Mouse (Mus musculus): Measurements from ENCODE around the gene Patz1.

The Patz1 gene

DNA sequence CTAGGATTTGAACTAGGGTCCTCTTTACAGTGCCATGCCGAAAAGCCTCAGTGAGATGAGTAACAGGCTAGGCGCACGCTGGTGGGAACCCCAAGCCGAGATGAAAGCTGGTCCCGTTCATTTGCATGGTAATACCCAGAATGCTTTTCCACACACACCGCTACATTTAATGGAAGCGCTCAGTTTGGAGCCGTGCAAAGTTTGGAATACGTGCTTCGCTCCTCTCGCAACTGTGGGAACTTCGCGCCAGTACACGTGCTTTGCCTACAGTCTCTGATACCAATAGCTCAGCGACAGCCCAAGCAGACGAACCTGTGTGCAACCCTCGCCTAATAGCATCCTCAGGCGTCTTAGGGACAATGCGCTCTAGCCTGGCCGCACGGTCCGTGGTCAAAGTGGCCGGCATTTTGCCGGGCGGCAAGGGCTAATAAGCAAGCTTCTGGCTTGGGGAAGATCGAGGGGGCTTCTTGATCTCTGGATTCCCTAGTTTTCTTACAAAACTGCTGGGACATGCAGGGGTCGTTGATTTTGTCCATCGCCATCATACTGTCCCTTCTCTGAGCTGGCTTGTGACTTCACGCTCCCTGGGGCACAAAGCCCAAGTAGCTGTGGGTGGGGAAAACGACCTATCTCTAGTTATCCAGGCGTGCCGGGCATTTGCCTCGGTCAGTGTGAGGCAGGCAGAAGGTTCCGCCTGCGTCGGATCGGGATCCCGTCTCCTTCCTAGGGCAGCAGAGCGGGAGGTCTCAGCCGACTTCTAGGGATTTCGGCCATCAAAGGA is at the start of gene Patz1:
Gene Patz1 (plus strand): TSS at position 354 of the 781 bp plus-strand sequence.
- DNase-seq (ENCODE audit: low spot score in 2 of 2) = peak in 1 of 2 experiments; percentile 68

GRCm38 (mm10) chr11:3242395-3242794 is 46.3 kb upstream of the Patz1 start:
- DNase-seq (ENCODE audit: low spot score in 2 of 2) = no peak

- peak in 1 of 2 experiments; percentile 16 for DNase-seq (ENCODE audit: low spot score in 2 of 2)
These were observed 44.9 kb upstream of the Patz1 start for GRCm38 (mm10) chr11:3243771-3244170.

DNA sequence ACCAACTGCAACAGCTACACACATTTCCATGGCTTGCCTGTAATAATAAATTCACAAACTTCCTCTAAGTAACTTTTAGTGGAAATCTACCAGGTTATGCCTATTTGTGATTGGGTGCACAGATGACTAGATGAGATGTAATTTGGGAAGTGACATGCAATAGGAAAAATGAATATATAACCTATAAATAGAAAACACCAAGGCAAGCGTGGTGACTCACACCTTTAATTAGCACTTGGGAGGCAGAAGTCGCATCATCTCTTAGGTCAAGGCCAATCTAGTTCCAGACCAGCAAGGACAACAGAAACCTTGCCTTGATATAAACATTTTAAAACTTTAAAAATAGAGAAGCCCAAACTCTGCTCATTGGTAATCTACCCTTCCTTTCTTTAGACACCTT is 41.3 kb upstream of the Patz1 start:
- DNase-seq (ENCODE audit: low spot score in 2 of 2) = no peak

DNA sequence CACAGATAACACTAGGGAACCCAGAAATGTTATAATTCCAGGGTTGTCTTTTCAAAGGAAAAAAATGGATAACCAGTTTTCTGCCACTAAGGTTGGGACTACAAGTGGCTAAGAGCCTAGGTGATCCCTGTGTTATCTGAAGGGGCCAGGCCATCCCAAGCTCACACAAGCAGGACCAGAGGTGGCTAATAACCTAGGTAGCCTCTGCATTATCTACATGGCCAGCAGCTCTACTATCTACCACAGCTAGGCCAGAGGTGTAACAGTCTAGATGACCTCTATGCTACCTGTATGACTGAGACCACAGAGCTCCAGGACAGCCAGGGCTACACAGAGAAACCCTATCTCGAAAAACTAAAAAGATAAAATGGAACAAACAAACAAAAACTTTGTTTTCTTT is 29.1 kb upstream of the Patz1 start:
- DNase-seq (ENCODE audit: low spot score in 2 of 2) = no peak

- DNase-seq (ENCODE audit: low spot score in 2 of 2) = no peak
These were observed 23.2 kb upstream of the Patz1 start for GRCm38 (mm10) chr11:3265291-3266078.

- DNase-seq (ENCODE audit: low spot score in 2 of 2) = peak; percentile 94 to 95
These were observed 22.5 kb upstream of the Patz1 start, which contains the start of gene Drg1 for GRCm38 (mm10) chr11:3266079-3266685. Drg1 (minus strand) TSS chr11:3266415.

GRCm38 (mm10) chr11:3267133-3267532 is 21.5 kb upstream of the Patz1 start:
- no peak for DNase-seq (ENCODE audit: low spot score in 2 of 2)

DNA sequence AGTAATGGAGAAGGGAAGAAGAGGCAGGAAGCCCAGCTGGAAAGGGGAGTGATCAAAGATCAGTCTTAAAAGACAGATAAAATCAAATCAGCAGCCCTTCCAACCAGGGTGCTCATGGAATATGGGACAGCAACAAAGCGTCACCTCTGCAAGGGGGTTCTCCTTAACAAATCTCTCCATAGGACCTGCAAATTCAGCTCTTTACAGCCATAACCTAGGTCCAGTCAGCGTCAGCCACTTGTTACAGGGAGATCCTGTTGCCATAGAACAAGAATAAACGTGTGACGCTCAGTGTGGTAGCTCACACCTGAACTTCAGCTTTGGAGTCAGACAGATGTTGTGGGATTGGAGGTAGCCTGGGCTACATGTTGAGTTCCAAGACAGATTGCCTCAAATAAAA is 19.4 kb upstream of the Patz1 start:
- DNase-seq (ENCODE audit: low spot score in 2 of 2) = no peak

GRCm38 (mm10) chr11:3278351-3278750 is 10.3 kb upstream of the Patz1 start:
- no peak for DNase-seq (ENCODE audit: low spot score in 2 of 2)

GRCm38 (mm10) chr11:3279729-3280128 is 8.9 kb upstream of the Patz1 start:
- no peak for DNase-seq (ENCODE audit: low spot score in 2 of 2)

DNA sequence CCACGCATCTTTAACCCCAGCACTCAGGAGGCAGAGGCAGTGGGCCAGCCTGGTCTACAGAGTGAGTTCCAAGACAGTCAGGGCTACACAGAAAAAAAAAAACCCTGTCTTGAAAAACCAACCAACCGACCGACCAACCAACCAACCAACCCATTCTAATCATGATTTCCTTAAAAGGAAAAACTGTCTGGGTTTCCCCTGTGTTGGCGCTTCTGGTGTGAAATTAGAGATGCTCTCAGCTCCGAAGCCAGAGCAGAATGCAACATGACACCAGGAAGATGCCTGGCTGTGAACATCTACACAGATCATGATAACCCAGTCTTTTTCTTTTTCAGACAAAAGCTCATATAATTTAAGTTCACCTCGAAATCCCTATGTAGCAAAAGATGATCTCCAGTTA is 5.8 kb upstream of the Patz1 start:
- no peak for DNase-seq (ENCODE audit: low spot score in 2 of 2)

GRCm38 (mm10) chr11:3283645-3284044 is 5.0 kb upstream of the Patz1 start:
- DNase-seq (ENCODE audit: low spot score in 2 of 2) = no peak

DNA sequence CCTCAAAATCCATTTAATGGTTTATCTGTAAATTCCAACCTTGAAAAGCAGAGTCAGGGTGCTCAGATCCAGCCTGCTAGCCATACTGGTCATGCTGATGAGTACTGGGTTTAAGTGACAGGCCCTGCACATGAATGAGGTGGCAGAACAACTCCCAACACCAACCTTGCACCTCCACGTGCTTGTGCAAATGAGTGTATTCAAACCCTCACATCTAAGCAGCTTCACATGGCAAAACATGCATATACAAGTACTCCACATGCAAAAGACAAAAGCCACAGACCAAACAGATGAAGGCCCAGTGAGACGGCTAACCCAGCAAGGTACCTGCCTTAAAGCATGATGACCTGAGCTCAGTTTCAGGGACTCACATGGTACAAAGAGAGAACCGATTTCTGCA is 2.7 kb upstream of the Patz1 start:
- DNase-seq (ENCODE audit: low spot score in 2 of 2) = no peak

- no peak for DNase-seq (ENCODE audit: low spot score in 2 of 2)
These were observed 1.5 kb upstream of the Patz1 start for GRCm38 (mm10) chr11:3287131-3287530.

- no peak for DNase-seq (ENCODE audit: low spot score in 2 of 2)
These were observed 753 bp upstream of the Patz1 start for GRCm38 (mm10) chr11:3287921-3288320.

GRCm38 (mm10) chr11:3289302-3289802 is 678 bp downstream of the Patz1 start:
- peak; percentile 80 to 85 for DNase-seq (ENCODE audit: low spot score in 2 of 2)

GRCm38 (mm10) chr11:3289803-3290639 is 1.3 kb downstream of the Patz1 start:
- peak; percentile 67 to 86 for DNase-seq (ENCODE audit: low spot score in 2 of 2)

DNA sequence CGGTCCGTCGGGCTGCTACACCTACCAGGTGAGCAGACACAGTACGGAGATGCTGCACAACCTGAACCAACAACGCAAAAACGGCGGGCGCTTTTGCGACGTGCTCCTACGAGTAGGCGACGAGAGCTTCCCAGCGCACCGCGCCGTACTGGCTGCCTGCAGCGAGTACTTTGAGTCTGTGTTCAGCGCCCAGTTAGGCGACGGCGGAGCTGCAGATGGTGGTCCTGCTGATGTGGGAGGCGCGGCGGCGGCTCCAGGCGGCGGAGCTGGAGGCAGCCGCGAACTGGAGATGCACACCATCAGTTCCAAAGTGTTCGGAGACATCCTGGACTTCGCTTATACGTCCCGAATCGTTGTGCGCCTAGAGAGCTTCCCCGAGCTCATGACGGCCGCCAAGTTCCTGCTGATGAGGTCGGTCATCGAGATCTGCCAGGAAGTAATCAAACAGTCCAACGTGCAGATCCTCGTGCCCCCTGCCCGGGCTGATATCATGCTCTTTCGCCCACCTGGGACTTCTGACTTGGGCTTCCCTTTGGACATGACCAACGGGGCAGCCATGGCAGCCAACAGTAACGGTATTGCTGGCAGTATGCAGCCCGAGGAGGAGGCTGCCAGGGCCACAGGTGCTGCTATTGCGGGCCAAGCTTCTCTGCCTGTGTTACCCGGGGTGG is 2.1 kb downstream of the Patz1 start:
- DNase-seq (ENCODE audit: low spot score in 2 of 2) = peak in 1 of 2 experiments; percentile 49

GRCm38 (mm10) chr11:3291311-3292061 is 2.8 kb downstream of the Patz1 start:
- no peak for DNase-seq (ENCODE audit: low spot score in 2 of 2)

Data from cerebellum, postnatal 4 days (tissue).